Mouse (Mus musculus): ENCODE measurements around the gene Ctsq. TPM values are rescaled to one million over a fixed set of nuclear protein-coding genes. Genes with fewer than 3 reads are reported as not detected.
"Not testable (repeated sequence)": the region's sequence is repeated elsewhere in the genome, so short reads cannot be mapped to it uniquely, and the experiment has no call there.

Ctsq gene
- polyA plus RNA-seq (2012; rRNA removed): 0.05 TPM in 1 of 2 replicates, not detected in the other

GRCm38 (mm10) chr13:61040531-61040930, at the start of gene Ctsq:
Ctsq (minus strand) TSS chr13:61040631.
- no peak for TF ChIP-seq CTCF (IDR thresholded peaks at IDR 0.05; ENCODE audit: borderline replicate concordance, extremely low read depth, insufficient read depth, insufficient read length)
- no peak for TF ChIP-seq POLR2A (IDR thresholded peaks at IDR 0.05; ENCODE audit: borderline replicate concordance, extremely low read depth, insufficient read depth, insufficient read length, poor library complexity, severe bottlenecking)
- no peak for DNase-seq (ENCODE audit: low read depth)

GRCm38 (mm10) chr13:61022785-61023184, 17.6 kb downstream of the Ctsq start:
- no peak for DNase-seq (ENCODE audit: low read depth)
- TF ChIP-seq CTCF (IDR thresholded peaks at IDR 0.05; ENCODE audit: borderline replicate concordance, extremely low read depth, insufficient read depth, insufficient read length): no peak
- no peak for TF ChIP-seq POLR2A (IDR thresholded peaks at IDR 0.05; ENCODE audit: borderline replicate concordance, extremely low read depth, insufficient read depth, insufficient read length, poor library complexity, severe bottlenecking)

- no peak for TF ChIP-seq POLR2A (IDR thresholded peaks at IDR 0.05; ENCODE audit: borderline replicate concordance, extremely low read depth, insufficient read depth, insufficient read length, poor library complexity, severe bottlenecking)
- TF ChIP-seq CTCF (IDR thresholded peaks at IDR 0.05; ENCODE audit: borderline replicate concordance, extremely low read depth, insufficient read depth, insufficient read length): no peak
- no peak for DNase-seq (ENCODE audit: low read depth)
Measured at GRCm38 (mm10) chr13:61021844-61022243, 18.6 kb downstream of the Ctsq start.

GRCm38 (mm10) chr13:61010171-61010570, 30.3 kb downstream of the Ctsq start:
- no peak for DNase-seq (ENCODE audit: low read depth)
- TF ChIP-seq CTCF (IDR thresholded peaks at IDR 0.05; ENCODE audit: borderline replicate concordance, extremely low read depth, insufficient read depth, insufficient read length) (no peak), POLR2A (IDR thresholded peaks at IDR 0.05; ENCODE audit: borderline replicate concordance, extremely low read depth, insufficient read depth, insufficient read length, poor library complexity, severe bottlenecking) (no peak)

GRCm38 (mm10) chr13:61005859-61006258, 34.6 kb downstream of the Ctsq start, which contains the start of gene Ctsj:
Ctsj (minus strand) TSS chr13:61005959.
- DNase-seq (ENCODE audit: low read depth): no peak
- TF ChIP-seq CTCF (IDR thresholded peaks at IDR 0.05; ENCODE audit: borderline replicate concordance, extremely low read depth, insufficient read depth, insufficient read length): no peak
- TF ChIP-seq POLR2A (IDR thresholded peaks at IDR 0.05; ENCODE audit: borderline replicate concordance, extremely low read depth, insufficient read depth, insufficient read length, poor library complexity, severe bottlenecking): no peak

- no peak for DNase-seq (ENCODE audit: low read depth)
- TF ChIP-seq POLR2A (IDR thresholded peaks at IDR 0.05; ENCODE audit: borderline replicate concordance, extremely low read depth, insufficient read depth, insufficient read length, poor library complexity, severe bottlenecking): no peak
- no peak for TF ChIP-seq CTCF (IDR thresholded peaks at IDR 0.05; ENCODE audit: borderline replicate concordance, extremely low read depth, insufficient read depth, insufficient read length)
Measured at GRCm38 (mm10) chr13:60997600-60997999, 42.8 kb downstream of the Ctsq start.

GRCm38 (mm10) chr13:60986915-60987314, 53.5 kb downstream of the Ctsq start:
- not testable (repeated sequence) for DNase-seq (ENCODE audit: low read depth)

Other genes starting within 250 kb of the Ctsq start
- gene Ctsll3, start 237.8 kb downstream of the Ctsq start, polyA plus RNA-seq (2012; rRNA removed): not detected in 2 replicates
- gene 4930486L24Rik, start 176.2 kb downstream of the Ctsq start, polyA plus RNA-seq (2012; rRNA removed): 0.08 and 0.14 TPM in 2 replicates
- gene Gm49392, start 143.7 kb downstream of the Ctsq start, polyA plus RNA-seq (2012; rRNA removed): not detected in 2 replicates
- gene Ctla2b, start 143.2 kb downstream of the Ctsq start, polyA plus RNA-seq (2012; rRNA removed): 1.6 TPM in 2 replicates
- 0.27 and 0.39 TPM in 2 replicates for gene Tpbpb, start 135.8 kb downstream of the Ctsq start, polyA plus RNA-seq (2012; rRNA removed)
- gene Gm49393, start 105.0 kb downstream of the Ctsq start, polyA plus RNA-seq (2012; rRNA removed): not detected in 2 replicates
- 2.0 and 3.1 TPM in 2 replicates for gene Gm49391, start 104.1 kb downstream of the Ctsq start, polyA plus RNA-seq (2012; rRNA removed)
- 5.8 and 10.6 TPM in 2 replicates for gene Ctla2a, start 104.0 kb downstream of the Ctsq start, polyA plus RNA-seq (2012; rRNA removed)
- 0.78 and 2.0 TPM in 2 replicates for gene Tpbpa, start 98.6 kb downstream of the Ctsq start, polyA plus RNA-seq (2012; rRNA removed)
- 0.05 and 0.34 TPM in 2 replicates for gene Ctsj, start 34.7 kb downstream of the Ctsq start, polyA plus RNA-seq (2012; rRNA removed)
- 0.07 TPM in 1 of 2 replicates, not detected in the other for gene Ctsr, start 123.6 kb upstream of the Ctsq start, polyA plus RNA-seq (2012; rRNA removed)
- not detected in 2 replicates for gene Cts6, start 162.8 kb upstream of the Ctsq start, polyA plus RNA-seq (2012; rRNA removed)
- gene Cts8, start 214.7 kb upstream of the Ctsq start, polyA plus RNA-seq (2012; rRNA removed): not detected in 2 replicates
- gene Gm49398, start 248.2 kb upstream of the Ctsq start, polyA plus RNA-seq (2012; rRNA removed): not detected in 2 replicates